Mouse (Mus musculus) colon, adult 2 months (tissue): ENCODE results near the gene Got2. TPM values are rescaled to one million over a fixed set of nuclear protein-coding genes. Genes with fewer than 3 reads are reported as not detected.

Experiments
- polyA plus RNA-seq: library from polyadenylated mRNA; depleted of rRNA; stranded (reverse); fragments of >200 nt; gene quantifications from 2 replicates; pipeline ENCODE4 v1.2.3, GENCODE M21; 2012; rRNA removed

Got2 gene
- polyA plus RNA-seq: 53.6 and 58.1 TPM in 2 replicates

GRCm38 (mm10) chr8:95888285-95889136 is at the start of gene Got2:
Gene Got2 (minus strand): TSS chr8:95888547.

DNA sequence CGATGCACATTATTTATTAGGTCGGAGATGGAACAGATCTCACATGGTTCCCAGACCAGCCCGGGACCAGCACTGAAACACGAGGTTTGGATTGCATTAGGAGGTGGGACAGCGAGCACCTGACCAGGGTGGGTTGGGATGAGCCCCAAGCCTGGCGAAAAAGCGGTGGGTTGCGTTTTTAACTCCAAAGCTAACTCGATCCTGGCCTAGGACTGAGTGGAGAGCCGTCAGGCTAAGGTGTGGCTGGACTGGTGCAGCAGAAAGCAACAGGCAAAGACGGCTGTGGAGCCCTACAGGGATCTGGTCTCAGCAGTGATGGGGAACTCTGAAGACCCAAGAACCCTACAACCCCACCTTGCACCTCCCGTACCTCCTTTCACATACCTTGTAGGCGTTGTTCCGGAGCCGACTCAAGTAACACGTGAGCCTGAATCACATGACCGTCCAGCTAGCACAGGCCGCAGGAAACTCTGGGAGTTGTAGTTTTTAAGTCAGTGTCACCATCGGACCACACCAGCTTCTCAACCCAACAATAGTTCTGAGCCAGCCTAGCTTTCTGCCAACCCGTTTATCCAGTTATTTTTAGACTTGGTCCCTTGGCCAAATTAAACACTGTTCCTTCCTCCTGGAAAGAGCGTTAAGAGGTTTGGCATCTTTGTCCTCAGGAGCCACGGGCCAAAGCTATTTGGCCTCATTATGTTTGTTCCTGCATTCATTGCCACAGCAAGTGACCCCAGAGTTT is 35.1 kb downstream of the Got2 start, which contains the start of gene Slc38a7:
Gene Slc38a7, minus strand, starts transcription at position 438 of the 742 bp plus-strand sequence.

GRCm38 (mm10) chr8:95825162-95825561 is 63.2 kb downstream of the Got2 start, which contains the start of gene Sap18b:
Gene Sap18b (plus strand): TSS chr8:95825346.

Other genes with a start within 250 kb of the Got2 start
- gene Ndrg4, start 211.6 kb downstream of the Got2 start, polyA plus RNA-seq: 41.0 and 44.7 TPM in 2 replicates
- gene Setd6, start 172.7 kb downstream of the Got2 start, polyA plus RNA-seq: 10.4 and 11.7 TPM in 2 replicates
- 70.0 and 73.8 TPM in 2 replicates for gene Cnot1, start 81.1 kb downstream of the Got2 start, polyA plus RNA-seq
- gene Sap18b, start 63.2 kb downstream of the Got2 start, polyA plus RNA-seq: 26.0 and 43.5 TPM in 2 replicates
- 18.0 and 23.0 TPM in 2 replicates for gene Slc38a7, start 35.0 kb downstream of the Got2 start, polyA plus RNA-seq